Mouse (Mus musculus): ENCODE data around the gene Cd46. TPM values are rescaled to one million over a fixed set of nuclear protein-coding genes. Genes with fewer than 3 reads are reported as not detected.

Gene Cd46
- polyA plus RNA-seq, 1 experiment from 2014 or later: 0.53 TPM

GRCm38 (mm10) chr1:195037483-195037882, 54.6 kb downstream of the Cd46 start:
- H3K9me3 ChIP-seq (ENCODE audit: control insufficient read depth, low read length): no peaks in the 10 kb centered on the region
- no peak for ATAC-seq (ENCODE audit: insufficient number of reproducible peaks, insufficient read depth, low FRiP score, low read depth)
- H3K4me2 ChIP-seq (ENCODE audit: low read length): no peak overlapping the region
- peaks cover 0 to 3% of the 10 kb centered on the region in 2 experiments; a peak in 1 of 4 replicates for H3K4me1 ChIP-seq (ENCODE audit: control insufficient read depth in 2 of 2, insufficient read depth in 2 of 2, low read length in 2 of 2)
- no peaks in the 10 kb centered on the region for H3K27me3 ChIP-seq (ENCODE audit: control insufficient read depth, insufficient read depth, low read length)
- 88% methylated on average over 6 of the region's 6 CpGs for WGBS
- no peak overlapping the region for H3K9ac ChIP-seq (ENCODE audit: low read length)
- H3K36me3 ChIP-seq (ENCODE audit: control insufficient read depth, insufficient read depth, low read length): 0 out of 2 replicates have a peak, but pooled peaks cover 4% of the 10 kb centered on the region
- no peak overlapping the region for H3K27ac ChIP-seq (replicated peaks in 1 of 2; ENCODE audit: control insufficient read depth in 1 of 2, insufficient read depth in 1 of 2, low read depth in 2 of 2, low read length in 2 of 2)
- no peak overlapping the region for H3K4me3 ChIP-seq (ENCODE audit: control insufficient read depth in 1 of 2, insufficient read depth in 1 of 2, low read depth in 1 of 2, low read length in 2 of 2)

- H3K9ac ChIP-seq (ENCODE audit: low read length): no peak overlapping the region
- H3K27ac ChIP-seq (replicated peaks in 1 of 2; ENCODE audit: control insufficient read depth in 1 of 2, insufficient read depth in 1 of 2, low read depth in 2 of 2, low read length in 2 of 2): no peak overlapping the region
- ATAC-seq (ENCODE audit: insufficient number of reproducible peaks, insufficient read depth, low FRiP score, low read depth): no peak
- H3K9me3 ChIP-seq (ENCODE audit: control insufficient read depth, low read length): no peaks in the 10 kb centered on the region
- H3K4me3 ChIP-seq (ENCODE audit: control insufficient read depth in 1 of 2, insufficient read depth in 1 of 2, low read depth in 1 of 2, low read length in 2 of 2): no peak overlapping the region
- WGBS: 42% methylated on average over 1 of the region's 1 CpGs
- H3K4me2 ChIP-seq (ENCODE audit: low read length): no peak overlapping the region
- H3K36me3 ChIP-seq (ENCODE audit: control insufficient read depth, insufficient read depth, low read length): 0 out of 2 replicates have a peak, but pooled peaks cover 4% of the 10 kb centered on the region
- H3K4me1 ChIP-seq (ENCODE audit: control insufficient read depth in 2 of 2, insufficient read depth in 2 of 2, low read length in 2 of 2): peaks cover 0 to 6% of the 10 kb centered on the region in 2 experiments; a peak in 1 of 4 replicates
- no peaks in the 10 kb centered on the region for H3K27me3 ChIP-seq (ENCODE audit: control insufficient read depth, insufficient read depth, low read length)
Measured at GRCm38 (mm10) chr1:195033941-195034340, 58.1 kb downstream of the Cd46 start.

- Histone ChIP-seq H3K36me3 (ENCODE audit: control insufficient read depth, insufficient read depth, low read length) (peaks cover 4% of the 10 kb centered on the region; the same call in 1 of the 2 replicates), H3K9me3 (ENCODE audit: control insufficient read depth, low read length) (no peaks in the 10 kb centered on the region), H3K4me1 (ENCODE audit: control insufficient read depth in 2 of 2, insufficient read depth in 2 of 2, low read length in 2 of 2) (peaks cover 0 to 6% of the 10 kb centered on the region in 2 experiments; a peak in 1 of 4 replicates), H3K27me3 (ENCODE audit: control insufficient read depth, insufficient read depth, low read length) (no peaks in the 10 kb centered on the region), H3K4me3 (ENCODE audit: control insufficient read depth in 1 of 2, insufficient read depth in 1 of 2, low read depth in 1 of 2, low read length in 2 of 2) (no peak overlapping the region), H3K4me2 (ENCODE audit: low read length) (no peak overlapping the region), H3K9ac (ENCODE audit: low read length) (no peak overlapping the region), H3K27ac (replicated peaks in 1 of 2; ENCODE audit: control insufficient read depth in 1 of 2, insufficient read depth in 1 of 2, low read depth in 2 of 2, low read length in 2 of 2) (no peak overlapping the region)
- 63% methylated on average over 1 of the region's 1 CpGs for WGBS
- ATAC-seq (ENCODE audit: insufficient number of reproducible peaks, insufficient read depth, low FRiP score, low read depth): no peak
Measured at GRCm38 (mm10) chr1:195032738-195033137, 59.3 kb downstream of the Cd46 start.

GRCm38 (mm10) chr1:195031786-195032185, 60.3 kb downstream of the Cd46 start:
- Histone ChIP-seq H3K27ac (replicated peaks in 1 of 2; ENCODE audit: control insufficient read depth in 1 of 2, insufficient read depth in 1 of 2, low read depth in 2 of 2, low read length in 2 of 2) (no peak overlapping the region), H3K27me3 (ENCODE audit: control insufficient read depth, insufficient read depth, low read length) (no peaks in the 10 kb centered on the region), H3K36me3 (ENCODE audit: control insufficient read depth, insufficient read depth, low read length) (peaks cover 4% of the 10 kb centered on the region; the same call in 1 of the 2 replicates), H3K9ac (ENCODE audit: low read length) (no peak overlapping the region), H3K4me2 (ENCODE audit: low read length) (no peak overlapping the region), H3K4me3 (ENCODE audit: control insufficient read depth in 1 of 2, insufficient read depth in 1 of 2, low read depth in 1 of 2, low read length in 2 of 2) (no peak overlapping the region), H3K9me3 (ENCODE audit: control insufficient read depth, low read length) (no peaks in the 10 kb centered on the region), H3K4me1 (ENCODE audit: control insufficient read depth in 2 of 2, insufficient read depth in 2 of 2, low read length in 2 of 2) (peaks cover 0 to 6% of the 10 kb centered on the region in 2 experiments; a peak in 1 of 4 replicates)
- no peak for ATAC-seq (ENCODE audit: insufficient number of reproducible peaks, insufficient read depth, low FRiP score, low read depth)

GRCm38 (mm10) chr1:195027507-195027906, 64.5 kb downstream of the Cd46 start:
- 63% methylated on average over 1 of the region's 1 CpGs for WGBS
- Histone ChIP-seq H3K9me3 (ENCODE audit: control insufficient read depth, low read length) (no peaks in the 10 kb centered on the region), H3K9ac (ENCODE audit: low read length) (no peak overlapping the region)

GRCm38 (mm10) chr1:195023848-195024247, 68.2 kb downstream of the Cd46 start:
- whole genome bisulfite sequencing: 85% methylated on average over 1 of the region's 1 CpGs
- Histone ChIP-seq H3K27me3 (ENCODE audit: control insufficient read depth, insufficient read depth, low read length) (no peaks in the 10 kb centered on the region), H3K9ac (ENCODE audit: low read length) (no peak overlapping the region), H3K4me1 (ENCODE audit: control insufficient read depth in 2 of 2, insufficient read depth in 2 of 2, low read length in 2 of 2) (no peaks in the 10 kb centered on the region), H3K36me3 (ENCODE audit: control insufficient read depth, insufficient read depth, low read length) (peaks cover 4% of the 10 kb centered on the region), H3K27ac (replicated peaks in 1 of 2; ENCODE audit: control insufficient read depth in 1 of 2, insufficient read depth in 1 of 2, low read depth in 2 of 2, low read length in 2 of 2) (no peak overlapping the region), H3K9me3 (ENCODE audit: control insufficient read depth, low read length) (no peaks in the 10 kb centered on the region), H3K4me3 (ENCODE audit: control insufficient read depth in 1 of 2, insufficient read depth in 1 of 2, low read depth in 1 of 2, low read length in 2 of 2) (no peak overlapping the region), H3K4me2 (ENCODE audit: low read length) (no peak overlapping the region)
- no peak for ATAC-seq (ENCODE audit: insufficient number of reproducible peaks, insufficient read depth, low FRiP score, low read depth)

More at GRCm38 (mm10) chr1:195027507-195027906, 64.5 kb downstream of the Cd46 start:
- no peak for ATAC-seq (ENCODE audit: insufficient number of reproducible peaks, insufficient read depth, low FRiP score, low read depth)
- Histone ChIP-seq H3K27ac (replicated peaks in 1 of 2; ENCODE audit: control insufficient read depth in 1 of 2, insufficient read depth in 1 of 2, low read depth in 2 of 2, low read length in 2 of 2) (no peak overlapping the region), H3K4me1 (ENCODE audit: control insufficient read depth in 2 of 2, insufficient read depth in 2 of 2, low read length in 2 of 2) (0 out of 4 replicates have a peak, but pooled peaks cover 0 to 3% of the 10 kb centered on the region in 2 experiments), H3K27me3 (ENCODE audit: control insufficient read depth, insufficient read depth, low read length) (no peaks in the 10 kb centered on the region), H3K4me2 (ENCODE audit: low read length) (no peak overlapping the region), H3K36me3 (ENCODE audit: control insufficient read depth, insufficient read depth, low read length) (peaks cover 4% of the 10 kb centered on the region), H3K4me3 (ENCODE audit: control insufficient read depth in 1 of 2, insufficient read depth in 1 of 2, low read depth in 1 of 2, low read length in 2 of 2) (no peak overlapping the region)

- H3K27ac ChIP-seq (replicated peaks in 1 of 2; ENCODE audit: control insufficient read depth in 1 of 2, insufficient read depth in 1 of 2, low read depth in 2 of 2, low read length in 2 of 2): no peak overlapping the region
- no peak for ATAC-seq (ENCODE audit: insufficient number of reproducible peaks, insufficient read depth, low FRiP score, low read depth)
- H3K27me3 ChIP-seq (ENCODE audit: control insufficient read depth, insufficient read depth, low read length): no peaks in the 10 kb centered on the region
- H3K4me2 ChIP-seq (ENCODE audit: low read length): no peak overlapping the region
- peaks cover 2 to 4% of the 10 kb centered on the region in 2 experiments; a peak in 1 of 4 replicates for H3K4me1 ChIP-seq (ENCODE audit: control insufficient read depth in 2 of 2, insufficient read depth in 2 of 2, low read length in 2 of 2)
- 65% methylated on average over 2 of the region's 2 CpGs for WGBS
- no peak overlapping the region for H3K9ac ChIP-seq (ENCODE audit: low read length)
- H3K36me3 ChIP-seq (ENCODE audit: control insufficient read depth, insufficient read depth, low read length): peaks cover 4% of the 10 kb centered on the region; the same call in 1 of the 2 replicates
- no peak overlapping the region for H3K4me3 ChIP-seq (ENCODE audit: control insufficient read depth in 1 of 2, insufficient read depth in 1 of 2, low read depth in 1 of 2, low read length in 2 of 2)
- no peaks in the 10 kb centered on the region for H3K9me3 ChIP-seq (ENCODE audit: control insufficient read depth, low read length)
Measured at GRCm38 (mm10) chr1:195021831-195022230, 70.2 kb downstream of the Cd46 start.

- Histone ChIP-seq H3K4me1 (ENCODE audit: control insufficient read depth in 2 of 2, insufficient read depth in 2 of 2, low read length in 2 of 2) (peaks cover 2 to 4% of the 10 kb centered on the region in 2 experiments; a peak in 1 of 4 replicates), H3K27me3 (ENCODE audit: control insufficient read depth, insufficient read depth, low read length) (no peaks in the 10 kb centered on the region), H3K4me2 (ENCODE audit: low read length) (no peak overlapping the region), H3K9me3 (ENCODE audit: control insufficient read depth, low read length) (no peaks in the 10 kb centered on the region), H3K4me3 (ENCODE audit: control insufficient read depth in 1 of 2, insufficient read depth in 1 of 2, low read depth in 1 of 2, low read length in 2 of 2) (no peak overlapping the region), H3K9ac (ENCODE audit: low read length) (no peak overlapping the region), H3K36me3 (ENCODE audit: control insufficient read depth, insufficient read depth, low read length) (peaks cover 4% of the 10 kb centered on the region; the same call in 1 of the 2 replicates), H3K27ac (replicated peaks in 1 of 2; ENCODE audit: control insufficient read depth in 1 of 2, insufficient read depth in 1 of 2, low read depth in 2 of 2, low read length in 2 of 2) (no peak overlapping the region)
- ATAC-seq (ENCODE audit: insufficient number of reproducible peaks, insufficient read depth, low FRiP score, low read depth): no peak
- WGBS: 95% methylated on average over 5 of the region's 5 CpGs
Measured at GRCm38 (mm10) chr1:195019062-195019600, 72.9 kb downstream of the Cd46 start.
